20 mouse cellular contexts compared by ENCODE assay signal in genomic region chr14:19764331-19764730, GRCm38 (mm10). TPM values are rescaled to one million over a fixed set of nuclear protein-coding genes. Genes with fewer than 3 reads are reported as not detected.
DNase-seq lines count a peak whose midpoint lies in the region; ATAC-seq and TF ChIP-seq lines count a peak whose summit lies in the region.
"Had no signal": no experiment of that assay in that cellular context is flagged by ENCODE, and none has a peak within 500 bp of the region (broad histone marks: within the 10 kb centered on the region; RNA-seq: fewer than 3 reads in every experiment).

No protein-coding gene starts in this region.

- WGBS in kidney, postnatal 0 days: 71% methylated on average over 8 of the region's 8 CpGs
- 75% methylated on average over 8 of the region's 8 CpGs for WGBS in intestine, embryonic 15.5 days
- WGBS in hindbrain, embryonic 10.5 days: 80% methylated on average over 8 of the region's 8 CpGs

- no peak overlapping the region for H3K27ac ChIP-seq in kidney, postnatal 0 days
- H3K27ac ChIP-seq in intestine, embryonic 15.5 days: no peak overlapping the region
- H3K27ac ChIP-seq in hindbrain, embryonic 10.5 days: no peak overlapping the region
- H3K27ac ChIP-seq: embryonic facial prominence, embryonic 15.5 days had no signal

- no peak for DNase-seq in kidney, postnatal 0 days (ENCODE audit: low spot score)
- no peak for DNase-seq in kidney, postnatal 14 days
- DNase-seq in G1E (ENCODE audit: low spot score) (peak; percentile 45), Patski (ENCODE audit: low read depth, low spot score) (no peak)
- DNase-seq in hindbrain, embryonic 10.5 days (ENCODE audit: low spot score): no peak
- DNase-seq: adrenal gland, adult 8-10 months; adrenal gland, postnatal 36 days; cerebellum, adult 2 months; embryo, embryonic 11 days; gastrocnemius, postnatal 36 days; heart, postnatal 14 days had no signal

- H3K4me1 ChIP-seq in kidney, postnatal 0 days (replicated peaks; ENCODE audit: insufficient read depth, low read length): peaks cover 36% of the 10 kb centered on the region
- peaks cover 70% of the 10 kb centered on the region for H3K4me1 ChIP-seq in G1E (ENCODE audit: insufficient read depth, low read depth, low read length)
- peaks cover 17% of the 10 kb centered on the region; the same call in 1 of the 2 replicates for H3K4me1 ChIP-seq in intestine, embryonic 15.5 days (replicated peaks)
- H3K4me1 ChIP-seq in hindbrain, embryonic 10.5 days (replicated peaks): peaks cover 73% of the 10 kb centered on the region

- no peak overlapping the region for H3K4me3 ChIP-seq in kidney, postnatal 0 days (replicated peaks; ENCODE audit: low read depth, low read length)
- no peak overlapping the region; the same call in 1 of the 2 replicates for H3K4me3 ChIP-seq in G1E (ENCODE audit: low read depth, low read length)
- no peak overlapping the region for H3K4me3 ChIP-seq in intestine, embryonic 15.5 days (replicated peaks)
- no peak overlapping the region for H3K4me3 ChIP-seq in hindbrain, embryonic 10.5 days
- H3K4me3 ChIP-seq: embryonic facial prominence, embryonic 15.5 days; erythroblast, embryonic 14.5 days; forebrain, embryonic 10.5 days; heart, embryonic 15.5 days; hindbrain, embryonic 15.5 days had no signal

- H3K9ac ChIP-seq in kidney, postnatal 0 days (ENCODE audit: low read depth, low read length): no peak overlapping the region
- H3K9ac ChIP-seq in intestine, embryonic 15.5 days: no peak overlapping the region
- H3K9ac ChIP-seq: embryonic facial prominence, embryonic 15.5 days; heart, embryonic 15.5 days; hindbrain, embryonic 15.5 days had no signal

- H3K9me3 ChIP-seq in kidney, postnatal 0 days (replicated peaks; ENCODE audit: low read length): no peaks in the 10 kb centered on the region
- H3K9me3 ChIP-seq in G1E (replicated peaks): no peaks in the 10 kb centered on the region
- no peaks in the 10 kb centered on the region for H3K9me3 ChIP-seq in intestine, embryonic 15.5 days
- no peaks in the 10 kb centered on the region for H3K9me3 ChIP-seq in hindbrain, embryonic 10.5 days
- H3K9me3 ChIP-seq: embryonic facial prominence, embryonic 15.5 days; heart, embryonic 15.5 days; hindbrain, embryonic 15.5 days had no signal

- H3K4me2 ChIP-seq in kidney, postnatal 0 days (ENCODE audit: low read length): peak overlapping the region; percentile 27; the same call in 1 of the 2 replicates
- H3K4me2 ChIP-seq in intestine, embryonic 15.5 days (replicated peaks): no peak overlapping the region
- H3K4me2 ChIP-seq: embryonic facial prominence, embryonic 15.5 days; heart, embryonic 15.5 days; hindbrain, embryonic 15.5 days had no signal

- peaks cover 8% of the 10 kb centered on the region; the same call in 1 of the 2 replicates for H3K36me3 ChIP-seq in kidney, postnatal 0 days (ENCODE audit: insufficient read depth, low read length)
- no peaks in the 10 kb centered on the region for H3K36me3 ChIP-seq in G1E (replicated peaks)
- H3K36me3 ChIP-seq in intestine, embryonic 15.5 days: peaks cover 2% of the 10 kb centered on the region; the same call in 1 of the 2 replicates
- H3K36me3 ChIP-seq in hindbrain, embryonic 10.5 days: peaks cover 10% of the 10 kb centered on the region
- H3K36me3 ChIP-seq: hindbrain, embryonic 15.5 days had no signal

- in situ Hi-C loops in Patski (cut with MboI; ENCODE audit: low pct_unique_long_range_greater_than_20kb): no loop called here

- no peaks in the 10 kb centered on the region for H3K27me3 ChIP-seq in kidney, postnatal 0 days (ENCODE audit: insufficient read depth, low read length)
- H3K27me3 ChIP-seq in G1E (ENCODE audit: insufficient read depth, low read length): peaks cover 5% of the 10 kb centered on the region; the same call in 1 of the 2 replicates
- H3K27me3 ChIP-seq in Patski: no peaks in the 10 kb centered on the region
- no peaks in the 10 kb centered on the region for H3K27me3 ChIP-seq in intestine, embryonic 15.5 days (replicated peaks)
- H3K27me3 ChIP-seq in hindbrain, embryonic 10.5 days (ENCODE audit: insufficient read depth, poor library complexity, severe bottlenecking): no peaks in the 10 kb centered on the region
- H3K27me3 ChIP-seq: embryonic facial prominence, embryonic 15.5 days; heart, embryonic 15.5 days; hindbrain, embryonic 15.5 days had no signal

- no peak for TF ChIP-seq CTCF in kidney, postnatal 0 days (IDR thresholded peaks at IDR 0.05; ENCODE audit: low read depth)
- no peak for TF ChIP-seq CTCF in G1E (IDR thresholded peaks at IDR 0.05; ENCODE audit: low read depth, low read length)
- no peak for TF ChIP-seq CTCF in Patski (IDR thresholded peaks at IDR 0.05)

- POLR2A ChIA-PET in Patski (lab: Charles Lee): interaction anchor here (0.7 to 1.2 kb wide), 2 partner anchors 23 to 57 kb away, joined by 3 read pairs; no protein-coding TSS in a partner anchor

- no peak for ATAC-seq in kidney, postnatal 0 days (replicated peaks; ENCODE audit: low FRiP score, low read depth)
- peak; percentile 65 for ATAC-seq in G1E (ENCODE audit: extremely low read depth, insufficient number of reproducible peaks, low FRiP score, poor library complexity, severe bottlenecking)
- ATAC-seq in Patski: peak; percentile 37
- peak; percentile 58 for ATAC-seq in megakaryocyte progenitor cell, adult 5-6 weeks (replicated peaks; ENCODE audit: poor library complexity)
- no peak for ATAC-seq in intestine, embryonic 15.5 days
- ATAC-seq: forebrain, embryonic 14.5 days had no signal

- CTCF ChIA-PET in Patski (lab: Charles Lee): interaction anchor here (1.1 to 2.6 kb wide), 8 partner anchors 11 to 306 kb away, joined by 3 to 10 read pairs (median 4); no protein-coding TSS in a partner anchor

RNA-seq across cellular contexts. Expression of gene Nid2, which starts 13.3 kb away (rescaled TPM):
- polyA plus RNA-seq in kidney, postnatal 0 days (2015; fragmentation: Nextera tagmentation; extraction: Ambion mirVana): 65.3 and 71.0 TPM in 2 replicates
- total RNA-seq in G1E (2014; fragmentation: Nextera tagmentation) (not detected in 2 replicates), G1E (2017) (0.06 and 0.33 TPM in 2 replicates)
- polyA plus RNA-seq in G1E (2012) (0.02 and 0.08 TPM in 2 replicates), Patski (2021) (1.9 TPM)
- total RNA-seq in megakaryocyte progenitor cell, adult 5-6 weeks (2015): 0.78 and 0.84 TPM in 2 replicates
- total RNA-seq in megakaryocyte progenitor cell, adult 5-6 weeks (2017): 0.30 and 1.7 TPM in 2 replicates
- polyA plus RNA-seq in intestine, embryonic 15.5 days (2015; fragmentation: Nextera tagmentation; extraction: Ambion mirVana): 68.9 and 76.8 TPM in 2 replicates
- polyA plus RNA-seq in hindbrain, embryonic 10.5 days (2016; fragmentation: Nextera tagmentation; extraction: Ambion mirVana): 52.3 and 53.2 TPM in 2 replicates
- total RNA-seq: hematopoietic stem cell, adult 5-6 weeks had no signal

RNA-seq across cellular contexts. Expression of gene Rtraf, which starts 59.3 kb away (rescaled TPM):
- polyA plus RNA-seq in kidney, postnatal 0 days (2015; fragmentation: Nextera tagmentation; extraction: Ambion mirVana): 242 and 246 TPM in 2 replicates
- total RNA-seq in G1E (2014; fragmentation: Nextera tagmentation): 161 and 191 TPM in 2 replicates
- 120 TPM in 2 replicates for total RNA-seq in G1E (2017)
- 269 and 392 TPM in 2 replicates for polyA plus RNA-seq in G1E (2012)
- 136 TPM for polyA plus RNA-seq in Patski (2021)
- total RNA-seq in megakaryocyte progenitor cell, adult 5-6 weeks (2015): 165 and 167 TPM in 2 replicates
- 141 and 161 TPM in 2 replicates for total RNA-seq in megakaryocyte progenitor cell, adult 5-6 weeks (2017)
- polyA plus RNA-seq in intestine, embryonic 15.5 days (2015; fragmentation: Nextera tagmentation; extraction: Ambion mirVana): 195 and 217 TPM in 2 replicates
- polyA plus RNA-seq in hindbrain, embryonic 10.5 days (2016; fragmentation: Nextera tagmentation; extraction: Ambion mirVana): 223 and 241 TPM in 2 replicates

Comparison
In these comparisons a context has a peak if more than half of its experiments do, and no peak if none do; other contexts are left out.
1. ATAC-seq: peak in G1E (single experiment), Patski (single experiment) and megakaryocyte progenitor cell, adult 5-6 weeks (single experiment); none in kidney, postnatal 0 days (single experiment) and intestine, embryonic 15.5 days (single experiment).
2. RNA of gene Nid2, which starts 13.3 kb away (polyA plus RNA-seq): 68.9 to 76.8 TPM in intestine, embryonic 15.5 days, 65.3 to 71.0 TPM in kidney, postnatal 0 days and 52.3 to 53.2 TPM in hindbrain, embryonic 10.5 days; 1.9 TPM in Patski (single experiment) and 0.02 to 0.08 TPM in G1E; every median in the first group is over 10 times any median in the second.